Mouse (Mus musculus) midbrain, embryonic 11.5 days (tissue): ENCODE measurements around the gene Phf7. TPM values are rescaled to one million over a fixed set of nuclear protein-coding genes. Genes with fewer than 3 reads are reported as not detected.

ENCODE experiments used
- ATAC-seq: fragments of 200-750 bp; cut with Nextera tagmentation; 2 replicates; pipeline ENCODE4 v1.8.0; 2017; ENCODE audit warnings: moderate TSS enrichment, moderate library complexity; ENCODE audit not compliant: low FRiP score
- DNase-seq: peaks from one replicate; pipeline ENCODE4 v3.0.0; 2015; ENCODE audit warnings: low spot score; ENCODE audit errors: missing footprints
- H3K27ac ChIP-seq: fragments of 300-500 bp; sonication (generic); 2 replicates; pipeline ENCODE4 v1.5.1; 2014; ENCODE audit warnings: low read depth, low read length
- H3K27me3 ChIP-seq: fragments of 300-500 bp; sonication (generic); 2 replicates; pipeline ENCODE4 v1.6.1; 2014; ENCODE audit warnings: mild to moderate bottlenecking, low read length, moderate library complexity, mixed read lengths; ENCODE audit not compliant: control insufficient read depth, insufficient read depth
- H3K36me3 ChIP-seq: fragments of 300-500 bp; sonication (generic); 2 replicates; pipeline ENCODE4 v1.6.1; 2014; ENCODE audit warnings: mild to moderate bottlenecking, low read length, moderate library complexity, mixed read lengths; ENCODE audit not compliant: control insufficient read depth, insufficient read depth
- H3K4me1 ChIP-seq: fragments of 300-500 bp; sonication (generic); 2 replicates; pipeline ENCODE4 v1.6.1; 2014; ENCODE audit warnings: low read length; ENCODE audit not compliant: control insufficient read depth, insufficient read depth
- H3K4me2 ChIP-seq: fragments of 300-500 bp; sonication (generic); 2 replicates; pipeline ENCODE4 v1.6.1; 2014; ENCODE audit warnings: mild to moderate bottlenecking, moderate library complexity
- H3K4me3 ChIP-seq: fragments of 300-500 bp; sonication (generic); 2 replicates; pipeline ENCODE4 v1.5.1; 2014; ENCODE audit warnings: low read depth, low read length
- H3K9ac ChIP-seq: fragments of 300-500 bp; sonication (generic); 2 replicates; pipeline ENCODE4 v1.6.1; 2014; ENCODE audit warnings: low read length
- H3K9me3 ChIP-seq: fragments of 300-500 bp; sonication (generic); 2 replicates; pipeline ENCODE4 v1.6.1; 2016; ENCODE audit warnings: low read length; ENCODE audit not compliant: control insufficient read depth
- WGBS: fragments of 180-500 bp; shearing (Covaris S2); extraction: QIAGEN DNeasy Blood & Tissue Kit; methylation state at CpG from one replicate; pipeline ENCODE4 v1.1.7; 2014; 5-methylcytosine and 5-hydroxymethylcytosine counted together
- polyA plus RNA-seq: library from polyadenylated mRNA; unstranded; fragments of >200 nt; fragmentation: Nextera tagmentation; extraction: Ambion mirVana; gene quantifications from 2 replicates; pipeline ENCODE4 v1.2.1, GENCODE M21; 2014

Phf7 gene
- polyA plus RNA-seq, result 12.5 and 14.3 TPM in 2 replicates

GRCm38 (mm10) chr14:31251084-31251604, at the start of gene Phf7, which contains the start of gene Bap1:
TSS of gene Phf7 (minus strand) at chr14:31251317.
TSS of gene Bap1 (plus strand) at chr14:31251450.
- ATAC-seq, result peak; percentile 94
- Histone ChIP-seq H3K9me3 (no peaks in the 10 kb centered on the region), H3K4me3 (peak within 1 kb of the TSS; percentile 98), H3K36me3 (peaks cover 19% of the 10 kb centered on the region), H3K9ac (peak within 1 kb of the TSS; percentile 96), H3K4me2 (peak within 1 kb of the TSS; percentile 91), H3K4me1 (peaks cover 11% of the 10 kb centered on the region; the same call in 1 of the 2 replicates), H3K27ac (peak within 1 kb of the TSS; percentile 71), H3K27me3 (no peaks in the 10 kb centered on the region)
- under 1% methylated on average over 75 of the region's 75 CpGs for WGBS
- DNase-seq, result peak; percentile 100

- ATAC-seq (no peak), DNase-seq (no peak)
- H3K4me2 ChIP-seq, result no peak overlapping the region
- 85% methylated on average over 8 of the region's 8 CpGs for WGBS
- H3K36me3 ChIP-seq, result no peaks in the 10 kb centered on the region
- H3K4me3 ChIP-seq, result no peak overlapping the region
- no peak overlapping the region for H3K27ac ChIP-seq
- H3K4me1 ChIP-seq, result no peaks in the 10 kb centered on the region
- H3K27me3 ChIP-seq, result no peaks in the 10 kb centered on the region
- H3K9me3 ChIP-seq, result no peaks in the 10 kb centered on the region
- no peak overlapping the region for H3K9ac ChIP-seq
Observed at GRCm38 (mm10) chr14:31285728-31286127, 34.6 kb upstream of the Phf7 start.

DNA sequence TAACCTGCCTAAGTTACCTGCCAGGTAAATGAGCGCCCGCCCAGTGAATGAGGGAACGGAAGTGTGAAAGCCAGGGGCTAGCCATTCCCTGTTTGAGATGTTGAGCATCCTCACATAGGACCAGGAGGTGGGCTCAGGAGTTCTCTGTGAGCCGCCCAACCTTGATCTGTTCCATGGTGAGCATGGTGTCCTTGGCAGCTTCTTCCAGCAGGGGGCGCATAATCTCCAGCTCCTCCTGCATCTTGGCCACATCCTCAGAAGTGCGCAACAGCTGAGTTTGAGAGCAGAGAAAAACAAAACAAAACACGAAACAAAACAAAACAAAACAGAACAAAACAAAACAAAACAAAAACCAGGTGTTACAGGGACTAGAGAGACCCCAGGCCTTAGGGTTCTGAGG, 21.0 kb upstream of the Phf7 start:
- no peaks in the 10 kb centered on the region for H3K27me3 ChIP-seq
- no peaks in the 10 kb centered on the region for H3K9me3 ChIP-seq
- peak; percentile 98 for DNase-seq
- no peak overlapping the region for H3K27ac ChIP-seq
- ATAC-seq, result peak; percentile 18; the same call in 1 of the 2 replicates
- H3K4me3 ChIP-seq, result no peak overlapping the region
- H3K4me1 ChIP-seq, result peaks cover 21% of the 10 kb centered on the region
- WGBS, result 22% methylated on average over 7 of the region's 7 CpGs
- no peaks in the 10 kb centered on the region for H3K36me3 ChIP-seq
- no peak overlapping the region for H3K4me2 ChIP-seq
- no peak overlapping the region for H3K9ac ChIP-seq

GRCm38 (mm10) chr14:31271121-31271520, 20.0 kb upstream of the Phf7 start:
- no peak overlapping the region for H3K27ac ChIP-seq
- no peak overlapping the region for H3K4me2 ChIP-seq
- no peaks in the 10 kb centered on the region for H3K27me3 ChIP-seq
- peaks cover 21% of the 10 kb centered on the region for H3K4me1 ChIP-seq
- no peaks in the 10 kb centered on the region for H3K36me3 ChIP-seq
- DNase-seq (no peak), ATAC-seq (no peak)
- 93% methylated on average over 6 of the region's 6 CpGs for WGBS
- no peaks in the 10 kb centered on the region for H3K9me3 ChIP-seq
- H3K4me3 ChIP-seq, result no peak overlapping the region
- no peak overlapping the region for H3K9ac ChIP-seq

GRCm38 (mm10) chr14:31269456-31270100, 18.5 kb upstream of the Phf7 start:
- peak overlapping the region; percentile 16; the same call in 1 of the 2 replicates for H3K4me3 ChIP-seq
- H3K9ac ChIP-seq, result peak overlapping the region; percentile 28
- no peak overlapping the region; the same call in 1 of the 2 replicates for H3K27ac ChIP-seq
- 14% methylated on average over 28 of the region's 28 CpGs for WGBS
- H3K27me3 ChIP-seq, result no peaks in the 10 kb centered on the region
- H3K9me3 ChIP-seq, result no peaks in the 10 kb centered on the region
- H3K4me1 ChIP-seq, result peaks cover 21% of the 10 kb centered on the region
- DNase-seq (peak; percentile 94), ATAC-seq (peak; percentile 62)
- peak overlapping the region; percentile 44 for H3K4me2 ChIP-seq
- no peaks in the 10 kb centered on the region for H3K36me3 ChIP-seq

GRCm38 (mm10) chr14:31268301-31269001, 17.3 kb upstream of the Phf7 start:
- no peaks in the 10 kb centered on the region for H3K36me3 ChIP-seq
- H3K4me1 ChIP-seq, result peaks cover 21% of the 10 kb centered on the region
- 0 out of 2 replicates have a peak overlapping the region, but pooled peaks have one; percentile 16 for H3K4me3 ChIP-seq
- no peaks in the 10 kb centered on the region for H3K27me3 ChIP-seq
- peak; percentile 91 for DNase-seq
- ATAC-seq, result peak; percentile 76
- H3K27ac ChIP-seq, result peak overlapping the region; percentile 59
- 29% methylated on average over 9 of the region's 9 CpGs for WGBS
- H3K9ac ChIP-seq, result no peak overlapping the region
- peak overlapping the region; percentile 44 for H3K4me2 ChIP-seq
- no peaks in the 10 kb centered on the region for H3K9me3 ChIP-seq

GRCm38 (mm10) chr14:31267649-31268048, 16.5 kb upstream of the Phf7 start:
- 85% methylated on average over 11 of the region's 11 CpGs for WGBS
- peak; percentile 81 for DNase-seq

GRCm38 (mm10) chr14:31260932-31261331, 9.8 kb upstream of the Phf7 start:
- no peaks in the 10 kb centered on the region for H3K9me3 ChIP-seq
- H3K27ac ChIP-seq, result no peak overlapping the region
- H3K36me3 ChIP-seq, result peaks cover 39% of the 10 kb centered on the region
- no peak overlapping the region for H3K4me3 ChIP-seq
- no peaks in the 10 kb centered on the region for H3K27me3 ChIP-seq
- H3K9ac ChIP-seq, result no peak overlapping the region
- ATAC-seq (no peak), DNase-seq (no peak)
- WGBS, result 92% methylated on average over 9 of the region's 9 CpGs
- H3K4me1 ChIP-seq, result no peaks in the 10 kb centered on the region
- H3K4me2 ChIP-seq, result no peak overlapping the region

More at GRCm38 (mm10) chr14:31267649-31268048, 16.5 kb upstream of the Phf7 start:
- no peak overlapping the region for H3K4me3 ChIP-seq
- no peak for ATAC-seq
- H3K27ac ChIP-seq, result no peak overlapping the region
- H3K36me3 ChIP-seq, result no peaks in the 10 kb centered on the region
- H3K27me3 ChIP-seq, result no peaks in the 10 kb centered on the region
- H3K9ac ChIP-seq, result no peak overlapping the region
- H3K4me2 ChIP-seq, result no peak overlapping the region
- peaks cover 21% of the 10 kb centered on the region for H3K4me1 ChIP-seq
- no peaks in the 10 kb centered on the region for H3K9me3 ChIP-seq

- no peak overlapping the region for H3K4me2 ChIP-seq
- no peak overlapping the region for H3K9ac ChIP-seq
- no peaks in the 10 kb centered on the region for H3K27me3 ChIP-seq
- H3K27ac ChIP-seq, result no peak overlapping the region
- WGBS, result 94% methylated on average over 4 of the region's 4 CpGs
- ATAC-seq, result no peak
- peaks cover 44% of the 10 kb centered on the region for H3K36me3 ChIP-seq
- H3K9me3 ChIP-seq, result no peaks in the 10 kb centered on the region
- DNase-seq, result no peak
- no peaks in the 10 kb centered on the region for H3K4me1 ChIP-seq
- no peak overlapping the region for H3K4me3 ChIP-seq
Observed at GRCm38 (mm10) chr14:31260374-31260773, 9.3 kb upstream of the Phf7 start.
